Mouse (Mus musculus) intestine, postnatal 0 days (tissue): Measurements from ENCODE around the gene Bglap3. TPM values are rescaled to one million over a fixed set of nuclear protein-coding genes. Genes with fewer than 3 reads are reported as not detected.

Experiments
- ATAC-seq: fragments of 200-750 bp; cut with Nextera tagmentation; 2 replicates; pipeline ENCODE4 v1.8.0; 2017; ENCODE audit warnings: mild to moderate bottlenecking, moderate TSS enrichment, moderate library complexity
- H3K27ac ChIP-seq: fragments of 300-500 bp; sonication (generic); 2 replicates; pipeline ENCODE4 v1.5.1; 2014; ENCODE audit warnings: mild to moderate bottlenecking, low read depth, low read length, moderate library complexity
- H3K27me3 ChIP-seq: fragments of 300-500 bp; sonication (generic); replicated peaks from 2 replicates; pipeline ENCODE4 v1.6.1; 2014; ENCODE audit warnings: low read length, mixed read lengths; ENCODE audit not compliant: control insufficient read depth, insufficient read depth
- H3K36me3 ChIP-seq: fragments of 300-500 bp; sonication (generic); 2 replicates; pipeline ENCODE4 v1.6.1; 2014; ENCODE audit warnings: mild to moderate bottlenecking, moderate library complexity; ENCODE audit not compliant: control insufficient read depth, insufficient read depth
- H3K4me1 ChIP-seq: fragments of 300-500 bp; sonication (generic); replicated peaks from 2 replicates; pipeline ENCODE4 v1.6.1; 2014; ENCODE audit warnings: antibody characterized with exemption, low read length, mixed read lengths; ENCODE audit not compliant: control insufficient read depth, insufficient read depth
- H3K4me2 ChIP-seq: fragments of 300-500 bp; sonication (generic); replicated peaks from 2 replicates; pipeline ENCODE4 v1.6.1; 2014; ENCODE audit warnings: low read depth, mild to moderate bottlenecking, moderate library complexity
- H3K4me3 ChIP-seq: fragments of 300-500 bp; sonication (generic); 2 replicates; pipeline ENCODE4 v1.5.1; 2014; ENCODE audit warnings: low read depth, low read length
- H3K9ac ChIP-seq: fragments of 300-500 bp; sonication (generic); 2 replicates; pipeline ENCODE4 v1.6.1; 2014; ENCODE audit warnings: mild to moderate bottlenecking, low read depth, low read length
- H3K9me3 ChIP-seq: fragments of 300-500 bp; sonication (generic); 2 replicates; pipeline ENCODE4 v1.6.1; 2016; ENCODE audit warnings: mixed run types; ENCODE audit not compliant: control insufficient read depth
- CTCF ChIP-seq: sonication (generic); IDR thresholded peaks from 2 replicates; pipeline ENCODE4 v1.5.1; 2016; ENCODE audit warnings: low read depth, mild to moderate bottlenecking, control low read depth, antibody characterized with exemption, moderate library complexity
- WGBS: fragments of 180-500 bp; shearing (Covaris S2); extraction: QIAGEN DNeasy Blood & Tissue Kit; methylation state at CpG from one replicate; pipeline ENCODE4 v1.1.7; 2014; 5-methylcytosine and 5-hydroxymethylcytosine counted together
- polyA plus RNA-seq: library from polyadenylated mRNA; unstranded; fragments of >200 nt; fragmentation: Nextera tagmentation; extraction: Ambion mirVana; gene quantifications from 2 replicates; pipeline ENCODE4 v1.2.1, GENCODE M21; 2015

Gene Bglap3
- polyA plus RNA-seq, 1 experiment from 2014 or later = 72.5 TPM

DNA sequence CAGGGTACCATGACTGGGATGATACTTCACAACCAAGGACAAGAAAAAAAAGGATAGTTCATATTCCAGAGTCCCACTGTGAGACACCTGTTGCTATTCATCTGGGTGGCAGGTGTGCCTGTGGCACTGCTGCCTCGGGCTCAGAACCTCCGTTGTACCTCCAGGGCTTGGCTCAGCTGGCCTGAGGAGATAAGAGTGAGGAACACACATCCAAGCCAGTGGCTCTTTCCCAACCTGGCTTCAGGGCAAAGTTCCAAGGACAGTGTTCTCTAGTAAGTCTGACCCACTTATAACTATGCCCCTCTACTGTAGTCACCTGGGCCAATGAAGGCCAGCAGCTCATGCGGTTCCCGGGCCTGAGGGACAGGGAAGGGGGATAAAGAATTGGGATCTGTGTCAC is 39.1 kb upstream of the Bglap3 start:
- H3K4me3 ChIP-seq = no peak overlapping the region
- ATAC-seq = no peak
- no peak overlapping the region for H3K4me2 ChIP-seq
- peak overlapping the region; percentile 68; the same call in 1 of the 2 replicates for H3K27ac ChIP-seq
- 52% methylated on average over 4 of the region's 4 CpGs for WGBS
- H3K27me3 ChIP-seq = no peaks in the 10 kb centered on the region
- peaks cover 3% of the 10 kb centered on the region; the same call in 1 of the 2 replicates for H3K4me1 ChIP-seq
- no peaks in the 10 kb centered on the region for H3K9me3 ChIP-seq
- TF ChIP-seq CTCF = no peak
- no peak overlapping the region for H3K9ac ChIP-seq
- peaks cover 44% of the 10 kb centered on the region for H3K36me3 ChIP-seq

- 17% methylated on average over 7 of the region's 7 CpGs for WGBS
- ATAC-seq = peak; percentile 20; the same call in 1 of the 2 replicates
- H3K4me1 ChIP-seq = peaks cover 3% of the 10 kb centered on the region; the same call in 1 of the 2 replicates
- H3K27me3 ChIP-seq = no peaks in the 10 kb centered on the region
- H3K27ac ChIP-seq = peak overlapping the region; percentile 79
- peak overlapping the region; percentile 47 for H3K4me3 ChIP-seq
- no peak for TF ChIP-seq CTCF
- H3K4me2 ChIP-seq = peak overlapping the region; percentile 73
- H3K9me3 ChIP-seq = no peaks in the 10 kb centered on the region
- no peak overlapping the region for H3K9ac ChIP-seq
- H3K36me3 ChIP-seq = peaks cover 33% of the 10 kb centered on the region
These were observed 38.1 kb upstream of the Bglap3 start for GRCm38 (mm10) chr3:88410645-88411031.

DNA sequence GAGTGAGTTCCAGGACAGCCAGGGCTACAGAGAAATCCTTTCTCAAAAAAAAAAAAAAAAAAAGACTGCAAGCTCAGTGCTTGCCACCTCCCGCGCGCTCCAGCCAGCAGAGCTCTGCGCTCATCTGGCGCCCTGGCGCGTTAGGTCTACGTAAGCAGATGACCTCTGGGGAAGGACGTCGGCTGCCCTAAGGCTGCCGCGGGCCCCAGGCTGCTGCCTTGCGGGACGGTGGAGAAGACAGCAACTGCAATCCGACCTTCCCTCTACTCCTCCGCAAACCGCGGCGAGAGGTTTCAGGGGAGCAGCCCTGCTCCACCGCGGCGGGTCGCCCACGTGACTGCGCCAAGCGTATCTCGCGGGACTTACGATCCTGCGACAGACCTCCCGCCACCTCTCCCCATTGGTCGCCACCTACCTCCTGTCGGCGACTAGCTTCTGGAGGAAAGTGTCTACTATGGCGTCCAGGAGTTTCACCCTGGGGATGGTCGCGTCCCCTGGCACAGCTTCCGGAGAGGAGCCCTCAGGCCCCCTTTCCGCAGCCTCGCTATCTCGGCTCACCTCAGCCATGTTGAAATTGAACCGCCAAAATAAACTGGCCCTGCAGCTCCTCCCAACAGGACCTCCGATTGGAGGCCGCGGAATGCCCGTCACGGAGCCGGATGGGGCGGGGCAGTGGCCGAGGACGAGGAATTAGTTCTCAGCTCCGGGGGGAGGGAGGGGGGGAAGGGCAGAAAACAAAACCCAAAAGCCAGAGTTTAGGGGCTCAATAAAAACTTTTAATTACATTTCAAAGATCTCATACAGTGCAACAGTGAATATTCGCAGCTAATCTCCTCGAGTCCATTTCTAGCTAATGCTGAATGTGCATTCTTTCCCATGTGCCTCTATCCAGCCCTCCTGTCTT is 37.5 kb upstream of the Bglap3 start, which contains the start of gene Pmf1:
Gene Pmf1, minus strand, starts transcription at position 591 of the 904 bp plus-strand sequence.
- Histone ChIP-seq H3K4me2 (peak within 1 kb of the TSS; percentile 73), H3K27me3 (no peaks in the 10 kb centered on the region), H3K27ac (peak within 1 kb of the TSS; percentile 79), H3K9me3 (no peaks in the 10 kb centered on the region), H3K9ac (peak within 1 kb of the TSS; percentile 72), H3K36me3 (peaks cover 27% of the 10 kb centered on the region), H3K4me3 (peak within 1 kb of the TSS; percentile 47), H3K4me1 (peaks cover 3% of the 10 kb centered on the region; the same call in 1 of the 2 replicates)
- no peak for TF ChIP-seq CTCF
- WGBS = under 1% methylated on average over 54 of the region's 54 CpGs
- ATAC-seq = peak; percentile 89

GRCm38 (mm10) chr3:88408953-88409352 is 36.4 kb upstream of the Bglap3 start:
- H3K4me1 ChIP-seq = 0 out of 2 replicates have a peak, but pooled peaks cover 3% of the 10 kb centered on the region
- ATAC-seq = no peak
- no peak overlapping the region for H3K27ac ChIP-seq
- no peaks in the 10 kb centered on the region for H3K27me3 ChIP-seq
- peak overlapping the region; percentile 47 for H3K4me3 ChIP-seq
- TF ChIP-seq CTCF = no peak
- no peaks in the 10 kb centered on the region for H3K9me3 ChIP-seq
- peaks cover 20% of the 10 kb centered on the region; the same call in 1 of the 2 replicates for H3K36me3 ChIP-seq
- no peak overlapping the region for H3K9ac ChIP-seq
- WGBS = 44% methylated on average over 5 of the region's 5 CpGs
- peak overlapping the region; percentile 73 for H3K4me2 ChIP-seq

- 0 out of 2 replicates have a peak, but pooled peaks cover 3% of the 10 kb centered on the region for H3K4me1 ChIP-seq
- no peak overlapping the region for H3K27ac ChIP-seq
- ATAC-seq = no peak
- no peaks in the 10 kb centered on the region for H3K27me3 ChIP-seq
- no peak overlapping the region for H3K9ac ChIP-seq
- no peak overlapping the region for H3K4me3 ChIP-seq
- H3K9me3 ChIP-seq = no peaks in the 10 kb centered on the region
- H3K4me2 ChIP-seq = no peak overlapping the region
- peaks cover 10% of the 10 kb centered on the region; the same call in 1 of the 2 replicates for H3K36me3 ChIP-seq
- WGBS = 48% methylated on average over 7 of the region's 7 CpGs
- TF ChIP-seq CTCF = no peak
These were observed 35.0 kb upstream of the Bglap3 start for GRCm38 (mm10) chr3:88407529-88407928.

- Histone ChIP-seq H3K36me3 (peaks cover 10% of the 10 kb centered on the region; the same call in 1 of the 2 replicates), H3K27ac (no peak overlapping the region), H3K4me3 (no peak overlapping the region), H3K9ac (no peak overlapping the region), H3K4me1 (0 out of 2 replicates have a peak, but pooled peaks cover under 1% of the 10 kb centered on the region), H3K9me3 (no peaks in the 10 kb centered on the region), H3K27me3 (no peaks in the 10 kb centered on the region), H3K4me2 (no peak overlapping the region)
- 3% methylated on average over 2 of the region's 2 CpGs for WGBS
- TF ChIP-seq CTCF = peak; percentile 95
- no peak for ATAC-seq
These were observed 34.5 kb upstream of the Bglap3 start for GRCm38 (mm10) chr3:88407090-88407489.
